Mouse (Mus musculus) embryonic facial prominence, embryonic 13.5 days (tissue): Measurements from ENCODE around the gene Huwe1. TPM values are rescaled to one million over a fixed set of nuclear protein-coding genes. Genes with fewer than 3 reads are reported as not detected.

Experiments
- ATAC-seq: fragments of 200-750 bp; cut with Nextera tagmentation; 2 replicates; pipeline ENCODE4 v1.8.0; 2017; ENCODE audit warnings: low read depth; ENCODE audit not compliant: insufficient number of reproducible peaks, insufficient read depth, low FRiP score, low TSS enrichment
- H3K27ac ChIP-seq: fragments of 300-500 bp; sonication (generic); 2 replicates; pipeline ENCODE4 v1.5.1; 2015; ENCODE audit warnings: moderate library complexity, mild to moderate bottlenecking, inconsistent platforms
- H3K27me3 ChIP-seq: fragments of 300-500 bp; sonication (generic); 2 replicates; pipeline ENCODE4 v1.6.1; 2015; ENCODE audit warnings: mild to moderate bottlenecking, inconsistent platforms
- H3K36me3 ChIP-seq: fragments of 300-500 bp; sonication (generic); 2 replicates; pipeline ENCODE4 v1.6.1; 2015; ENCODE audit warnings: mild to moderate bottlenecking, inconsistent platforms
- H3K4me1 ChIP-seq: fragments of 300-500 bp; sonication (generic); 2 replicates; pipeline ENCODE4 v1.6.1; 2015; ENCODE audit warnings: inconsistent platforms
- H3K4me2 ChIP-seq: fragments of 300-500 bp; sonication (generic); 2 replicates; pipeline ENCODE4 v1.6.1; 2015; ENCODE audit warnings: moderate library complexity, mild to moderate bottlenecking, inconsistent platforms
- H3K4me3 ChIP-seq: fragments of 300-500 bp; sonication (generic); 2 replicates; pipeline ENCODE4 v1.5.1; 2015; ENCODE audit warnings: mild to moderate bottlenecking, inconsistent platforms
- H3K9ac ChIP-seq: fragments of 300-500 bp; sonication (generic); 2 replicates; pipeline ENCODE4 v1.6.1; 2015; ENCODE audit warnings: mild to moderate bottlenecking, inconsistent platforms
- H3K9me3 ChIP-seq: fragments of 300-500 bp; sonication (generic); 2 replicates; pipeline ENCODE4 v1.6.1; 2016; ENCODE audit warnings: inconsistent platforms
- WGBS: fragments of 180-500 bp; shearing (Covaris S2); methylation state at CpG from one replicate; pipeline ENCODE4 v1.1.7; 2015; ENCODE audit warnings: mixed read lengths; 5-methylcytosine and 5-hydroxymethylcytosine counted together
- microRNA counts: library from miRNA; unstranded; fragments of <30 nt; microRNA quantifications from one replicate; lab custom pipeline; 2016
- microRNA-seq: library from miRNA; unstranded; fragments of <30 nt; microRNA quantifications from one replicate; pipeline ENCODE4, GENCODE M21; 2016
- polyA plus RNA-seq: library from polyadenylated mRNA; unstranded; fragments of >200 nt; fragmentation: Nextera tagmentation; extraction: Ambion mirVana; gene quantifications from 2 replicates; pipeline ENCODE4 v1.2.1, GENCODE M21; 2015

The Huwe1 gene
- polyA plus RNA-seq, 1 experiment from 2014 or later: 62.4 TPM

DNA sequence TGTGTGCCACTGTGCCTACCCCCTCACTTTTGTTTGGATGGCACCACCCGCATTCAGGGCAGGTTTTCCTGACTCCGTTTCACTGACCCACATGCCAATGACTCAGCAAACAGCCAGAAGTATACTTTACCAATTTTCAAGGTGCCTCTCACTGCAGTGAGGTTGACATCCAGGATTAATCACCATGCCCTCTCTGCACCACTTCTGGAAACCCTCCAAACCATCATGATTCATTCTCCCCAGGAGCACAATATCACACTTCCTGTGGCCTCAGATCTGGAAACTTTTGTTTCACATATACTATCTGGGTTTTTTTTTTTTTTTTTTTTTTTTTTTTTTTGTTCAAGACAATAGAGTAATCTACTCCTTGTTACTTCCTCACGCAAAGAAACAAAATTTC is 150.6 kb downstream of the Huwe1 start:
- Histone ChIP-seq H3K27me3 (peaks cover 8% of the 10 kb centered on the region; the same call in 1 of the 2 replicates), H3K36me3 (no peaks in the 10 kb centered on the region), H3K9ac (no peak overlapping the region), H3K4me3 (no peak overlapping the region), H3K27ac (no peak overlapping the region), H3K9me3 (no peaks in the 10 kb centered on the region), H3K4me2 (no peak overlapping the region), H3K4me1 (no peaks in the 10 kb centered on the region)
- 75% methylated on average over 3 of the region's 3 CpGs for WGBS
- ATAC-seq: no peak

MicroRNAs encoded within 50 kb of the gene (microRNA counts, 519-probe panel; counts per million panel counts)
- 3,414 counts per million, percentile 78 among the panel's probes with 10 or more counts for microRNA mmu-miR-98 (lab: Ali Mortazavi, UCI)

Small RNA genes lying within 50 kb of the gene (microRNA-seq; reads per million reads assigned to microRNA genes)
- gene Mir3113 (not detected), gene Mir98 (5,392 reads per million, percentile 90 among the genes with 10 or more reads in this experiment), gene Mirlet7f-2 (2,032 reads per million, percentile 82 among the genes with 10 or more reads in this experiment)

Other genes with a start within 250 kb of the Huwe1 start
- 223 and 247 TPM in 2 replicates for gene Hsd17b10, start 201.0 kb downstream of the Huwe1 start, polyA plus RNA-seq
- gene Ribc1, start 215.5 kb downstream of the Huwe1 start, polyA plus RNA-seq: 2.1 and 2.2 TPM in 2 replicates
- gene Smc1a, start 215.6 kb downstream of the Huwe1 start, polyA plus RNA-seq: 113 and 119 TPM in 2 replicates